Mouse (Mus musculus): ENCODE measurements at regions not wholly inside any gene's neighbourhood (a gene's known extent, or its start where the extent isn't known, plus 50 kb on each side); places are given as distances from the start of the nearest gene placed in this dataset.

- no peak overlapping the region for H3K27ac ChIP-seq (ENCODE audit: insufficient read depth, low read depth)
- dilution Hi-C loops (cut with MboI; ENCODE audit: extremely low pct_ligation_motif_present, extremely low pct_unique_long_range_greater_than_20kb, low sequenced_read_pairs) (no loop called here), in situ Hi-C loops (cut with MboI; ENCODE audit: low pct_ligation_motif_present, low pct_unique_long_range_greater_than_20kb, low sequenced_read_pairs) (no loop called here)
- no peaks in the 10 kb centered on the region for H3K79me2 ChIP-seq (replicated peaks; ENCODE audit: control insufficient read depth, extremely low read depth, insufficient read depth, poor library complexity, severe bottlenecking)
- no peak overlapping the region for H3K9ac ChIP-seq (ENCODE audit: insufficient read depth, low read depth)
- no peaks in the 10 kb centered on the region for H3K36me3 ChIP-seq (replicated peaks in 1 of 2; ENCODE audit: control insufficient read depth in 1 of 2, insufficient read depth in 1 of 2, low read length in 1 of 2)
- no peaks in the 10 kb centered on the region for H3K4me1 ChIP-seq (ENCODE audit: control insufficient read depth in 1 of 2, insufficient read depth in 2 of 2)
- H3K9me3 ChIP-seq (replicated peaks; ENCODE audit: low read length), result peaks cover 4% of the 10 kb centered on the region
- DNase-seq (ENCODE audit: extremely low read depth), result no peak
- TF ChIP-seq CHD1 (IDR thresholded peaks at IDR 0.05; ENCODE audit: low read depth, low read length) (no peak), SIN3A (IDR thresholded peaks at IDR 0.05; ENCODE audit: low read length) (no peak), CHD2 (IDR thresholded peaks at IDR 0.05; ENCODE audit: low read length) (0 out of 2 replicates have a peak, but pooled peaks have one; percentile 16)
- H3K27me3 ChIP-seq (replicated peaks), result no peaks in the 10 kb centered on the region
- H3K4me3 ChIP-seq (replicated peaks in 1 of 3; ENCODE audit: low read depth in 2 of 3, low read length in 2 of 3, poor library complexity in 1 of 3), result no peak overlapping the region
- H3K4me2 ChIP-seq (ENCODE audit: insufficient read depth, low read depth, poor library complexity, severe bottlenecking), result peak overlapping the region; percentile 61
Observed at GRCm38 (mm10) chr2:146721184-146721715, 134.4 kb upstream of the Kiz start.

DNA sequence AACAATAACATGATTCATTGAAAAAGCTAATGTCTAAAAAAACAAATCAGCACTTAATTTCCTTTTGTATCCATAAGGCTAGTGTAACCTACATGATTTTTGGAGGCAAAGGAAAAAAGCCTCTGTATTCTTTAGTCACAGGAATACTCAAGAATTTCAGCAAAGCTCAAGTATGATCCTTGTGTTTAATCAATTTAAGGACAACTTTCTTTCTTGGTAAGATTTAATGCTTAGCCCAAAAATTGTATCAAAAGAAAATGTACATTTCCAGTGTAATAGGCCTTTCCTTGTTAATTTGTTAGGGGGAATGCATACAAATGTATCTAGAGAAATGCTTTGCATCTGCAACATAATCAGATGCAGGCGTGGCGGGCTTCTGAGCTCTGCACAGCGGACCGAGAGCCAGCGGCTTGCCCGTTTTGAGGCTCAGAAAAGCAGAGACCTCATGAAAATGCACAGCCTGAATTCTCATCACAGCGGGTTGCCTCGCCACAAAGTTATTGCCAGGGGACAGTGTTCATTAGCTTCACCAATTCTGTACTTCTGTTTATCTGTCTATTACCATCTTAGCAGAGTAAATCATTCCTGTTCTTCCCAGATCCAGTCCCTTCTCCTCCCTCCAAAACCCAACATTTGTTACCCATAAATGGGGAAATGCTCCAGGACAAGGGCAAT lies 133.2 kb upstream of the Kiz start:
- no peak for TF ChIP-seq ZNF384 (IDR thresholded peaks at IDR 0.05; ENCODE audit: low read depth, low read length)
- H3K27ac ChIP-seq (ENCODE audit: insufficient read depth, low read depth), result no peak overlapping the region
- in situ Hi-C loops (cut with MboI; ENCODE audit: low pct_ligation_motif_present, low pct_unique_long_range_greater_than_20kb, low sequenced_read_pairs) (no loop called here), dilution Hi-C loops (cut with MboI; ENCODE audit: extremely low pct_ligation_motif_present, extremely low pct_unique_long_range_greater_than_20kb, low sequenced_read_pairs) (no loop called here)
- H3K36me3 ChIP-seq (replicated peaks in 1 of 2; ENCODE audit: control insufficient read depth in 1 of 2, insufficient read depth in 1 of 2, low read length in 1 of 2), result no peaks in the 10 kb centered on the region
- no peak overlapping the region for H3K9ac ChIP-seq (ENCODE audit: insufficient read depth, low read depth)
- H3K79me2 ChIP-seq (replicated peaks; ENCODE audit: control insufficient read depth, extremely low read depth, insufficient read depth, poor library complexity, severe bottlenecking), result no peaks in the 10 kb centered on the region
- no peaks in the 10 kb centered on the region for H3K9me3 ChIP-seq (replicated peaks; ENCODE audit: low read length)
- H3K4me1 ChIP-seq (ENCODE audit: control insufficient read depth in 1 of 2, insufficient read depth in 2 of 2), result no peaks in the 10 kb centered on the region
- no peak overlapping the region for H3K4me3 ChIP-seq (replicated peaks in 1 of 3; ENCODE audit: low read depth in 2 of 3, low read length in 2 of 3, poor library complexity in 1 of 3)
- no peaks in the 10 kb centered on the region for H3K27me3 ChIP-seq (replicated peaks)
- no peak overlapping the region for H3K4me2 ChIP-seq (ENCODE audit: insufficient read depth, low read depth, poor library complexity, severe bottlenecking)
- DNase-seq (ENCODE audit: extremely low read depth), result no peak

GRCm38 (mm10) chr2:146723172-146723571 lies 132.5 kb upstream of the Kiz start:
- DNase-seq (ENCODE audit: extremely low read depth), result no peak
- TF ChIP-seq E2F4 (IDR thresholded peaks at IDR 0.05; ENCODE audit: insufficient replicate concordance, low read depth, low read length) (no peak), USF1 (IDR thresholded peaks at IDR 0.05; ENCODE audit: low read depth, low read length) (no peak), MEF2A (IDR thresholded peaks at IDR 0.05; ENCODE audit: borderline replicate concordance, low read depth, low read length) (no peak), RCOR1 (conservative IDR thresholded peaks at IDR 0.05; ENCODE audit: low read depth, low read length) (no peak), GABPA (IDR thresholded peaks at IDR 0.05; ENCODE audit: insufficient replicate concordance, low read depth, low read length) (no peak), POLR2A (IDR thresholded peaks at IDR 0.05; ENCODE audit: low read depth, low read length) (no peak), ETS1 (conservative IDR thresholded peaks at IDR 0.05; ENCODE audit: low read depth, low read length) (no peak), TBP (conservative IDR thresholded peaks at IDR 0.05; ENCODE audit: low read depth, low read length) (no peak), JUN (IDR thresholded peaks at IDR 0.05; ENCODE audit: insufficient read depth, low read depth, low read length) (no peak), HCFC1 (IDR thresholded peaks at IDR 0.05; ENCODE audit: low read depth, low read length) (no peak), ELF1 (IDR thresholded peaks at IDR 0.05; ENCODE audit: low read depth, low read length) (no peak), JUND (conservative IDR thresholded peaks at IDR 0.05; ENCODE audit: low read depth, low read length) (no peak), MAZ (IDR thresholded peaks at IDR 0.05; ENCODE audit: low read depth, low read length) (no peak), ZNF384 (IDR thresholded peaks at IDR 0.05; ENCODE audit: low read depth, low read length) (no peak), ZMIZ1 (IDR thresholded peaks at IDR 0.05; ENCODE audit: low read depth, low read length) (no peak), USF2 (conservative IDR thresholded peaks at IDR 0.05; ENCODE audit: low read depth, low read length) (no peak), CTCF (conservative IDR thresholded peaks at IDR 0.05 in 1 of 2, IDR thresholded peaks at IDR 0.05 in 1 of 2; ENCODE audit: low read depth in 2 of 2, low read length in 2 of 2) (no peak)
- H3K9ac ChIP-seq (ENCODE audit: insufficient read depth, low read depth), result no peak overlapping the region
- H3K27me3 ChIP-seq (replicated peaks), result no peaks in the 10 kb centered on the region
- no peaks in the 10 kb centered on the region for H3K4me1 ChIP-seq (ENCODE audit: control insufficient read depth in 1 of 2, insufficient read depth in 2 of 2)
- in situ Hi-C loops (cut with MboI; ENCODE audit: low pct_ligation_motif_present, low pct_unique_long_range_greater_than_20kb, low sequenced_read_pairs) (no loop called here), dilution Hi-C loops (cut with MboI; ENCODE audit: extremely low pct_ligation_motif_present, extremely low pct_unique_long_range_greater_than_20kb, low sequenced_read_pairs) (no loop called here)
- H3K36me3 ChIP-seq (replicated peaks in 1 of 2; ENCODE audit: control insufficient read depth in 1 of 2, insufficient read depth in 1 of 2, low read length in 1 of 2), result no peaks in the 10 kb centered on the region
- H3K4me3 ChIP-seq (replicated peaks in 1 of 3; ENCODE audit: low read depth in 2 of 3, low read length in 2 of 3, poor library complexity in 1 of 3), result no peak overlapping the region
- H3K27ac ChIP-seq (ENCODE audit: insufficient read depth, low read depth), result no peak overlapping the region
- no peaks in the 10 kb centered on the region for H3K9me3 ChIP-seq (replicated peaks; ENCODE audit: low read length)
- no peaks in the 10 kb centered on the region for H3K79me2 ChIP-seq (replicated peaks; ENCODE audit: control insufficient read depth, extremely low read depth, insufficient read depth, poor library complexity, severe bottlenecking)
- no peak overlapping the region for H3K4me2 ChIP-seq (ENCODE audit: insufficient read depth, low read depth, poor library complexity, severe bottlenecking)

Measured in CH12.LX (cell line).